Mouse (Mus musculus) C2C12 (cell line): ENCODE results near the gene Rrp12.

ENCODE experiments used
- CTCF ChIP-seq: IDR thresholded peaks from one replicate; pipeline ENCODE4 v1.5.1; 2011; ENCODE audit not compliant: control insufficient read depth, insufficient read depth, insufficient read length
- FOSL1 ChIP-seq: IDR thresholded peaks from one replicate; pipeline ENCODE4 v1.8.0; 2011; ENCODE audit warnings: mild to moderate bottlenecking, low read length; ENCODE audit not compliant: poor library complexity, insufficient read depth, severe bottlenecking
- MYOG ChIP-seq: IDR thresholded peaks from one replicate; pipeline ENCODE4 v1.6.1; 2011; ENCODE audit not compliant: control insufficient read depth, insufficient read length; ENCODE audit errors: extremely low read depth

- TF ChIP-seq CTCF (no peak), MYOG (no peak), FOSL1 (no peak)
These were observed 21.6 kb downstream of the Rrp12 start for GRCm38 (mm10) chr19:41874356-41874755.
